Mouse (Mus musculus) forebrain, embryonic 11.5 days (tissue): ENCODE results near the gene Gas7. TPM values are rescaled to one million over a fixed set of nuclear protein-coding genes. Genes with fewer than 3 reads are reported as not detected.

Experiments
- ATAC-seq: fragments of 200-750 bp; cut with Nextera tagmentation; replicated peaks from 2 replicates; pipeline ENCODE4 v1.8.0; 2017; ENCODE audit warnings: moderate TSS enrichment; ENCODE audit not compliant: low FRiP score
- DNase-seq: peaks from one replicate; pipeline ENCODE4 v3.0.0-alpha.2; 2017; ENCODE audit warnings: low spot score
- H3K27ac ChIP-seq: fragments of 300-500 bp; sonication (generic); 2 replicates; pipeline ENCODE4 v1.5.1; 2014; ENCODE audit warnings: low read depth, low read length
- H3K27me3 ChIP-seq: fragments of 300-500 bp; sonication (generic); 2 replicates; pipeline ENCODE4 v1.6.1; 2014; ENCODE audit warnings: mild to moderate bottlenecking, low read length, mixed read lengths; ENCODE audit not compliant: control insufficient read depth, insufficient read depth
- H3K36me3 ChIP-seq: fragments of 300-500 bp; sonication (generic); 2 replicates; pipeline ENCODE4 v1.6.1; 2014; ENCODE audit warnings: mild to moderate bottlenecking, low read length, moderate library complexity, mixed read lengths; ENCODE audit not compliant: control insufficient read depth, insufficient read depth
- H3K4me1 ChIP-seq: fragments of 300-500 bp; sonication (generic); replicated peaks from 2 replicates; pipeline ENCODE4 v1.6.1; 2014; ENCODE audit warnings: low read length, mixed read lengths; ENCODE audit not compliant: control insufficient read depth, insufficient read depth
- H3K4me2 ChIP-seq: fragments of 300-500 bp; sonication (generic); 2 replicates; pipeline ENCODE4 v1.6.1; 2014; ENCODE audit warnings: low read depth, mild to moderate bottlenecking, low read length, moderate library complexity, mixed read lengths; ENCODE audit not compliant: severe bottlenecking
- H3K4me3 ChIP-seq: fragments of 300-500 bp; sonication (generic); 2 replicates; pipeline ENCODE4 v1.5.1; 2014; ENCODE audit warnings: low read depth, low read length
- H3K9ac ChIP-seq: fragments of 300-500 bp; sonication (generic); 2 replicates; pipeline ENCODE4 v1.6.1; 2014; ENCODE audit warnings: low read length
- H3K9me3 ChIP-seq: fragments of 300-500 bp; sonication (generic); 2 replicates; pipeline ENCODE4 v1.6.1; 2016; ENCODE audit warnings: low read length, mixed read lengths; ENCODE audit not compliant: control insufficient read depth
- WGBS: fragments of 180-500 bp; shearing (Covaris S2); extraction: QIAGEN DNeasy Blood & Tissue Kit; methylation state at CpG from one replicate; pipeline ENCODE4 v1.1.7; 2014; 5-methylcytosine and 5-hydroxymethylcytosine counted together
- polyA plus RNA-seq: library from polyadenylated mRNA; unstranded; fragments of >200 nt; fragmentation: Nextera tagmentation; extraction: Ambion mirVana; gene quantifications from 2 replicates; pipeline ENCODE4 v1.2.1, GENCODE M21; 2014

The Gas7 gene
- polyA plus RNA-seq, 1 experiment from 2014 or later: 3.4 TPM

DNA sequence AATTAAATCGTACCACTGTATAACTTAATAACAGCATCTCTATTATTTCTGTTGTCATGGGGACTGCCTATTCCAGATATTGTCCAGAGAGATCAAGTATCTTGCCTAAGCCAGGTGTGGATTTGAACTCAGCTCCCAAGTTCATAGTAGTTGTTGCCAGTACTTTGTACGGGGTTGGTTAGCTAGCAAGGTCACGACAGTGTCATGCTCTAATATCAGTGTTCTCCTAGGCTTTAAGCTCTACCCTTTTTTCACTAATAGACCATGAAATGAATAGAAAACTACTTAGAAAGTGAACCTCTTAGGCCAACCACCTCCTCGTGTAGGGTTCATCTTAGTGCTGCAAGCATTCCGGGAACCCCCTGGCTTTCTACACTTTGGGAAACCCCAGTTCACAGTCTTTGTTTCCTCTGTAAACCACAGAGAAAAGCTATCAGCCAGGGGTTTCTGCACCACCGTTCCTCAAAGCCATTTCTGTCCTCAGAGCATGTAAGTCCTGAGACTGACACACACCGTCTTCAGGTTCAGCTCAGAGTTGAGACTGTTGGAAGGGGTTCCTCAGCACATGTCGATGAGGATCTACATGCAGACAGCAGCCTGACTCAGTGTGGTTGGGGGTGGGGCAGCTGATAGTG is 108.9 kb downstream of the Gas7 start:
- H3K4me3 ChIP-seq: no peak overlapping the region
- no peak for DNase-seq
- no peak overlapping the region for H3K4me2 ChIP-seq
- ATAC-seq: no peak
- H3K27me3 ChIP-seq: no peaks in the 10 kb centered on the region
- H3K27ac ChIP-seq: no peak overlapping the region
- no peaks in the 10 kb centered on the region for H3K9me3 ChIP-seq
- no peaks in the 10 kb centered on the region for H3K36me3 ChIP-seq
- no peaks in the 10 kb centered on the region; the same call in 1 of the 2 replicates for H3K4me1 ChIP-seq
- H3K9ac ChIP-seq: no peak overlapping the region
- WGBS: 87% methylated on average over 8 of the region's 8 CpGs

DNA sequence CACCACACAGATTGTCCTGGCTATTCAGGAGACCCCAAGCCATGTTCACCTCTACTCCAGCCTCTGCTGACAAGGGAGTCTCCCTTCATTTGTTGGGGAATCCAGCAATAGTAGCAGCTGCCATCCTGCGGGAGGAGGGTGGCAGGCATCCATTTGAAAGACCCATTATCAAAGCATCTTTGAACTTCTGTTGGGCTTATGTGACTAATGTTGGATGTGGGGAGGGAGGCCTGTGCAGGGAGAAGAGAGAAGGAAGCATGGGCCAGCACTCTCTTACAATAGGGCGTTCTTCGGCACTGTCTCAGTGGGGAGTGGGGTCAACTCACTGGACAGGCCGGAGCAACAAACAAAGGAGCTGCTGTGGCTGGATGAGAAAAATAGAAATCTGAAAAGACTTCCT is 110.3 kb downstream of the Gas7 start:
- no peak for DNase-seq
- H3K27me3 ChIP-seq: no peaks in the 10 kb centered on the region
- 34% methylated on average over 4 of the region's 4 CpGs for WGBS
- H3K9ac ChIP-seq: no peak overlapping the region
- no peaks in the 10 kb centered on the region; the same call in 1 of the 2 replicates for H3K4me1 ChIP-seq
- no peaks in the 10 kb centered on the region for H3K9me3 ChIP-seq
- no peak overlapping the region for H3K4me2 ChIP-seq
- H3K27ac ChIP-seq: no peak overlapping the region
- ATAC-seq: no peak
- no peaks in the 10 kb centered on the region for H3K36me3 ChIP-seq
- H3K4me3 ChIP-seq: no peak overlapping the region

GRCm38 (mm10) chr11:67566704-67567103 is 111.5 kb downstream of the Gas7 start:
- H3K4me1 ChIP-seq: peaks cover 2% of the 10 kb centered on the region; the same call in 1 of the 2 replicates
- no peak overlapping the region for H3K9ac ChIP-seq
- no peak overlapping the region for H3K4me2 ChIP-seq
- 85% methylated on average over 5 of the region's 5 CpGs for WGBS
- DNase-seq (no peak), ATAC-seq (no peak)
- H3K36me3 ChIP-seq: no peaks in the 10 kb centered on the region
- no peaks in the 10 kb centered on the region for H3K9me3 ChIP-seq
- no peak overlapping the region for H3K27ac ChIP-seq
- H3K4me3 ChIP-seq: no peak overlapping the region
- no peaks in the 10 kb centered on the region for H3K27me3 ChIP-seq

DNA sequence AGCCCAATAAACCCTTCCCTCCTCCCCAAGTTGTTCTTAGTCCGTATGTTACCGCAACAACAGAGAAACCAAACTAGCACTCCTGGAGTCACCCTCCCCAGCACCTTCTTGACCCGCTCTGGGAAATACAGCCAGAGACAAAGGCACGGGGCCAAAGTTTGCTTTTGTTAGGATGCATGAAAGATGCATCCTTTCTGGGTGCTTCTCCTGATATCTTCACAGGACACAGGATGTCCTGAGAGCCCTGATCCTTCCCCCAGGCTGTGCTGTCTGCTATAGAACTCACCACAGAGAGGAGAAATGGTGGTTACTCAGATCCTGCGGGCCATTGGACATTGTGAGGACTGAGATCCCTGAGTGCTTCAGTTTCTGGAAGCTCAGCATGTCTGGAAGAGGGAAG is 111.9 kb downstream of the Gas7 start:
- H3K4me3 ChIP-seq: no peak overlapping the region
- H3K4me2 ChIP-seq: no peak overlapping the region
- H3K27me3 ChIP-seq: no peaks in the 10 kb centered on the region
- H3K9ac ChIP-seq: no peak overlapping the region
- DNase-seq (no peak), ATAC-seq (no peak)
- H3K9me3 ChIP-seq: no peaks in the 10 kb centered on the region
- 76% methylated on average over 5 of the region's 5 CpGs for WGBS
- no peak overlapping the region for H3K27ac ChIP-seq
- H3K4me1 ChIP-seq: peaks cover 2% of the 10 kb centered on the region; the same call in 1 of the 2 replicates
- H3K36me3 ChIP-seq: no peaks in the 10 kb centered on the region

- Histone ChIP-seq H3K4me3 (no peak overlapping the region), H3K4me2 (no peak overlapping the region), H3K27me3 (no peaks in the 10 kb centered on the region), H3K4me1 (peaks cover 2% of the 10 kb centered on the region; the same call in 1 of the 2 replicates), H3K9ac (no peak overlapping the region), H3K36me3 (no peaks in the 10 kb centered on the region), H3K9me3 (no peaks in the 10 kb centered on the region), H3K27ac (no peak overlapping the region)
- WGBS: 92% methylated on average over 4 of the region's 4 CpGs
- no peak for DNase-seq
- ATAC-seq: no peak
These were observed 112.8 kb downstream of the Gas7 start for GRCm38 (mm10) chr11:67567991-67568390.

- Histone ChIP-seq H3K4me2 (no peak overlapping the region), H3K4me3 (no peak overlapping the region), H3K27me3 (no peaks in the 10 kb centered on the region), H3K36me3 (no peaks in the 10 kb centered on the region), H3K9me3 (no peaks in the 10 kb centered on the region), H3K4me1 (peaks cover 2% of the 10 kb centered on the region; the same call in 1 of the 2 replicates), H3K9ac (no peak overlapping the region), H3K27ac (no peak overlapping the region)
- ATAC-seq: no peak
- 73% methylated on average over 5 of the region's 5 CpGs for WGBS
- DNase-seq: no peak
These were observed 113.6 kb downstream of the Gas7 start for GRCm38 (mm10) chr11:67568815-67569214.

DNA sequence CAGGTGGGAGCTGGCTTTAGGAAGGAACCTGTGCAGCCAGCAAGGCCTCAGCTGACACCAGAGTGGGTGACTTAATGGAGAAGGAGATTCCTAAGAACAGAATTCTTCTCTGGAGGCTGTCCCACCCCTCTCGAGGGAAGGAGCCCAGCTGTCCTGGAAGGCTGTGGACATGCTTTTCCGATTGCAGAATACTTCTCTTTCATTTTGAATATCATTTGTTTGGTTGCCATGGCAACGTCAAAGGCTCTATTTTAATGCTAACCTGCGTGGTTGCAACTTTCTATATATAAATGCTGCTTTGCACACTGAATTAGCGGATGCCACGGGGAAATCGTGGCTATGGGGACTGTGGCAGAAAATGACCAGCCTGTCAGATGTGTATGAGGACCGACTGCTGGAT is 115.7 kb downstream of the Gas7 start:
- Histone ChIP-seq H3K9me3 (no peaks in the 10 kb centered on the region), H3K4me3 (no peak overlapping the region), H3K36me3 (no peaks in the 10 kb centered on the region), H3K4me2 (no peak overlapping the region), H3K27ac (no peak overlapping the region), H3K9ac (no peak overlapping the region), H3K27me3 (no peaks in the 10 kb centered on the region), H3K4me1 (0 out of 2 replicates have a peak, but pooled peaks cover 2% of the 10 kb centered on the region)
- no peak for ATAC-seq
- no peak for DNase-seq
- 64% methylated on average over 8 of the region's 8 CpGs for WGBS

GRCm38 (mm10) chr11:67574344-67574743 is 119.1 kb downstream of the Gas7 start:
- 0 out of 2 replicates have a peak, but pooled peaks cover 2% of the 10 kb centered on the region for H3K4me1 ChIP-seq
- H3K36me3 ChIP-seq: no peaks in the 10 kb centered on the region
- no peak overlapping the region for H3K4me2 ChIP-seq
- no peak for DNase-seq
- 87% methylated on average over 5 of the region's 5 CpGs for WGBS
- H3K27me3 ChIP-seq: no peaks in the 10 kb centered on the region
- no peaks in the 10 kb centered on the region for H3K9me3 ChIP-seq
- H3K9ac ChIP-seq: no peak overlapping the region
- H3K27ac ChIP-seq: no peak overlapping the region
- no peak overlapping the region for H3K4me3 ChIP-seq
- ATAC-seq: no peak

DNA sequence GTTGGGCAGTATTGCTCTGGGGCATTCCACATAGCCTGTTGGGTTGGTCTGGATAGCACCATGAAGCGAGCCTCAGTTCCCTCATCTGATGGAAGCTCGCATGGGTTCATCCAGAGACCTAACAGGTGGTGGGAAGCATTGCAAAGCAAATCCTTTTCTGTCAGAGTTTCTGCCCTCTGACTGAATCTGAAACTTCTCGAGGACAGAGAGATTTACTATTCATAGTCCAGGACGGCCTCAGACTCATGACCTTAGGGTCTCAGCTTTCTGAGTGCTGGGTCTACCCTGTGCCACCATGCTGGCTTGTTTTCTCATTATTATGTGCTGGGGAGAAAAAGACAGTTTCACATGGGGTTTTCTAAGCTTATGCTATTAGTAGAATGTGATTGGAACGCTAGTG is 122.2 kb downstream of the Gas7 start:
- WGBS: 86% methylated on average over 5 of the region's 5 CpGs

More for the DNA sequence above, 122.2 kb downstream of the Gas7 start:
- H3K9me3 ChIP-seq: no peaks in the 10 kb centered on the region
- no peak overlapping the region for H3K4me2 ChIP-seq
- no peak overlapping the region for H3K27ac ChIP-seq
- no peak for DNase-seq
- H3K9ac ChIP-seq: no peak overlapping the region
- ATAC-seq: no peak
- no peaks in the 10 kb centered on the region for H3K36me3 ChIP-seq
- no peaks in the 10 kb centered on the region for H3K27me3 ChIP-seq
- H3K4me1 ChIP-seq: no peaks in the 10 kb centered on the region
- H3K4me3 ChIP-seq: no peak overlapping the region
